Mouse (Mus musculus) embryonic facial prominence, embryonic 11.5 days (tissue): ENCODE results near the gene Fbxo24. TPM values are rescaled to one million over a fixed set of nuclear protein-coding genes. Genes with fewer than 3 reads are reported as not detected.
A peak's percentile ranks its signal among the peaks of the same experiment; 100 is the strongest.

Source experiments
- ATAC-seq: fragments of 200-750 bp; cut with Nextera tagmentation; replicated peaks from 2 replicates; pipeline ENCODE4 v1.8.0; 2017; ENCODE audit warnings: low read depth; ENCODE audit not compliant: insufficient number of reproducible peaks, low FRiP score, low TSS enrichment
- DNase-seq: peaks from one replicate; pipeline ENCODE4 v3.0.0-alpha.2; 2015; ENCODE audit warnings: low spot score
- H3K27ac ChIP-seq: fragments of 300-500 bp; sonication (generic); replicated peaks from 2 replicates; pipeline ENCODE4 v1.5.1; 2014; ENCODE audit warnings: mild to moderate bottlenecking, low read depth, low read length, control low read depth
- H3K27me3 ChIP-seq: fragments of 300-500 bp; sonication (generic); 2 replicates; pipeline ENCODE4 v1.6.1; 2014; ENCODE audit warnings: mild to moderate bottlenecking, low read length, moderate library complexity, mixed read lengths; ENCODE audit not compliant: control insufficient read depth, insufficient read depth
- H3K36me3 ChIP-seq: fragments of 300-500 bp; sonication (generic); replicated peaks from 2 replicates; pipeline ENCODE4 v1.6.1; 2014; ENCODE audit warnings: low read depth, mild to moderate bottlenecking, low read length, moderate library complexity, mixed read lengths; ENCODE audit not compliant: control insufficient read depth, insufficient read depth
- H3K4me1 ChIP-seq: fragments of 300-500 bp; sonication (generic); 2 replicates; pipeline ENCODE4 v1.6.1; 2014; ENCODE audit warnings: low read length, mixed read lengths; ENCODE audit not compliant: control insufficient read depth, insufficient read depth
- H3K4me2 ChIP-seq: fragments of 300-500 bp; sonication (generic); 2 replicates; pipeline ENCODE4 v1.6.1; 2014; ENCODE audit warnings: low read depth, mild to moderate bottlenecking, control low read depth, low read length, moderate library complexity
- H3K4me3 ChIP-seq: fragments of 300-500 bp; sonication (generic); 2 replicates; pipeline ENCODE4 v1.5.1; 2014; ENCODE audit warnings: low read depth, low read length, control low read depth
- H3K9ac ChIP-seq: fragments of 300-500 bp; sonication (generic); replicated peaks from 2 replicates; pipeline ENCODE4 v1.6.1; 2014; ENCODE audit warnings: mild to moderate bottlenecking, control low read depth, low read length
- H3K9me3 ChIP-seq: fragments of 300-500 bp; sonication (generic); replicated peaks from 2 replicates; pipeline ENCODE4 v1.6.1; 2016; ENCODE audit warnings: mild to moderate bottlenecking, low read length, inconsistent platforms, mixed read lengths; ENCODE audit not compliant: control insufficient read depth
- WGBS: fragments of 180-500 bp; shearing (Covaris S2); extraction: QIAGEN DNeasy Blood & Tissue Kit; methylation state at CpG from one replicate; pipeline ENCODE4 v1.1.7; 2014; 5-methylcytosine and 5-hydroxymethylcytosine counted together
- polyA plus RNA-seq: library from polyadenylated mRNA; unstranded; fragments of >200 nt; fragmentation: Nextera tagmentation; extraction: Ambion mirVana; gene quantifications from 2 replicates; pipeline ENCODE4 v1.2.1, GENCODE M21; 2014

Gene Fbxo24
- polyA plus RNA-seq, 1 experiment from 2014 or later, result 0.13 TPM

DNA sequence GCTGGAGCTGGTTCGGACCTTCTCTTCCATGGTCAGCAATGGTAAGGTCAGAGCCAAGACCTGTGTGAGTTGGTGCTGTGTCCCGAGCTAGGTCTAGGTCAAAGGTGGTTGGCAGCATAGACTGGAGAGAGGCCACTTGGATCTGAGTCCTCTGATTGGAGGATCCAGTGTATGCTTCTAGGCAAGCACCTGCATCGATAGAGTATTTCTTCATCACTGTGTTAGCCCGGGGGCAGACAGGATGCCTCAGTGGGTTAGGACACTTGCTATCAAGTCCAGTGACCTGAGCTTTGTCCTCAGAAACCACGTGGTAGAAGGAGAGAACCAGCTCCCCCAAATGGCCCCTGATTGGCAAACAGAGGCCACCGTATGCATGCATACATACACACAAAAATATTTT, 48.6 kb downstream of the Fbxo24 start:
- no peak overlapping the region for H3K9ac ChIP-seq
- DNase-seq, result no peak
- no peak overlapping the region for H3K4me2 ChIP-seq
- H3K36me3 ChIP-seq, result no peaks in the 10 kb centered on the region
- 81% methylated on average over 6 of the region's 6 CpGs for WGBS
- 0 out of 2 replicates have a peak, but pooled peaks cover 3% of the 10 kb centered on the region for H3K27me3 ChIP-seq
- no peak overlapping the region for H3K4me3 ChIP-seq
- H3K4me1 ChIP-seq, result peaks cover 5% of the 10 kb centered on the region; the same call in 1 of the 2 replicates
- ATAC-seq, result no peak
- no peaks in the 10 kb centered on the region for H3K9me3 ChIP-seq
- no peak overlapping the region for H3K27ac ChIP-seq

DNA sequence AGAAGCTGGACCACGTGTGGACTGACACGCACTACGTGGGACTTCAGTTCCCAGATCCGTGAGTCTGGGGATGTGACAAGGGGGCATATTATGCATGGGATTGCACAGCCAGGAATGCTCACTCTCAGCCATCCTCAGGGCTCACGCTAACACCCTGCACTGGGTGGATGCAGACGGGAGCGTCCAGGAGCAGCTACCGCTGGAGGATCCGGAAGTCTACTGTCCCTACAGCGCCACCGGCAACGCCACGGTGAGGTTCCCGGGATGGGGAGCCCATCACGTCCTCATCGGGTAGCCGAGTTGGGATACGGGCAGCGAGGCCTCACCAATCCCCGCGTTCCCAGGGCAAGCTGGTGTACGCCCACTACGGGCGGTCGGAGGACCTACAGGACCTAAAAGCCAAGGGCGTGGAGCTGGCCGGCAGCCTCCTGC, 54.3 kb downstream of the Fbxo24 start:
- WGBS, result 4% methylated on average over 27 of the region's 27 CpGs
- no peak overlapping the region for H3K27ac ChIP-seq
- no peaks in the 10 kb centered on the region for H3K9me3 ChIP-seq
- ATAC-seq (no peak), DNase-seq (peak; percentile 49)
- H3K4me1 ChIP-seq, result no peaks in the 10 kb centered on the region
- peak overlapping the region; percentile 44 for H3K9ac ChIP-seq
- no peaks in the 10 kb centered on the region for H3K27me3 ChIP-seq
- H3K36me3 ChIP-seq, result no peaks in the 10 kb centered on the region
- H3K4me2 ChIP-seq, result peak overlapping the region; percentile 51
- peak overlapping the region; percentile 10; the same call in 1 of the 2 replicates for H3K4me3 ChIP-seq

DNA sequence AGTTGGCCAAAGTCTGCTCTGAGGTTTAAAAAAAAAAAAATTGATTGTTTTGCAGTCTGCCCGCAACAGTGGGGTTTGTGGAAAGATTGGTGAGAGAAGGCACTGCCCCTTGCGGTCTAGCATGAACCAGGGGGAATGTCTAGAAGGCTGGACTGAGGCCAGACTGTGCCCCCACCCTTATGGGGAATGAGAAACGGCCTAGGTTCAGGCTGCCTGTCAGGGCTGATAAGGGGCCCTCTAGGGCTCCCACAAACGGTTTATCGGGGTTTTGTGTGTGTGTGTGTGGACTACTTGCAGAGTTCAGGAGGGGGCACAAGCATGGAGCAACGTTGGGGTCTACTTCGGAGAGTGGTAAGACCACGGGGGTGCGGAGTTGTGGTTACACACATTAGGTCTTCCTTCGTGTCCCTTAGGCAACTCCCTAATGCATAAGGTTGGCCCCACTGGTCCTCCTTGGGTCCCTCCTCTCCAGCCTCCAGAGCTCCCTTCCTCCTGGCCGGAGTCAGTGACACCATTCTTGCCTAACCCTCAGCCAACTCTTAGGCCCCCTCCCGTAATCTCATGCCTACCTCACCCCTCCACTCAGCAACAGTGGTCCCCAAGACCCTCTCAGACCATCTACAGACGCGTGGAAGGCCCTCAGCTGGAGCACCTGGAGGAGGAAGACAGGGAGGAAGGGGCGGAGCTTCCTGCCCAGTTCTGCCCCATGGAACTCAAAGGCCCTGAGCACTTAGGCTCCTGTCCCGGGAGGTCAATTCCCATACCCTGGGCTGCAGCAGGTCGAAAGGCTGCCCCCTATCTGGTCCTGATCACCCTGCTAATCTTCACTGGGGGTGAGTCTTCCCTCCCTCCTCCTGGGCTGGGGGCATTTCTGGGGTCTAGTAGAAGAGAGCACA, 57.9 kb downstream of the Fbxo24 start:
- no peak for ATAC-seq
- WGBS, result 77% methylated on average over 17 of the region's 17 CpGs
- H3K4me3 ChIP-seq, result no peak overlapping the region

DNA sequence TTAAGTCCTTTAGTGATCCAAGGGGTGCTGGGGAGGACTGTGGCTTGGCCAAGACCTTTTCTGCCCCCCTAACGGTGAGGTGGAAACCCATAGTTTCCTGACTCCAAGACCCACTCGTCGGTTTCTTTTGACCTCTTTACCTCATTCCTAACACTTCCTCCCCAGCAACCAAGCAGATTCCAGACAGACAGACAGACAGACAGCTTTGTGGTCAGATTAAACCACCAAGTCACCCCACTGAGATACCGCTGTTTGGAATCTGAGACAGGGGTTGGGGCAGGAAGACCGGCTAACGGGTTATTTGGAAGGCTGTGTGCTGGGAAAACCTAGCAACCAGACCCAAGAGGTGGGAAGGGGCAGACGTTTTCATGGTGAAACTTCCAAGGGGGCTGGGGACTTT, 58.6 kb downstream of the Fbxo24 start:
- H3K4me2 ChIP-seq, result no peak overlapping the region
- H3K9me3 ChIP-seq, result no peaks in the 10 kb centered on the region
- ATAC-seq, result no peak
- no peak for DNase-seq
- H3K27ac ChIP-seq, result no peak overlapping the region
- no peak overlapping the region for H3K4me3 ChIP-seq
- H3K27me3 ChIP-seq, result no peaks in the 10 kb centered on the region
- H3K36me3 ChIP-seq, result no peaks in the 10 kb centered on the region
- H3K9ac ChIP-seq, result no peak overlapping the region
- H3K4me1 ChIP-seq, result no peaks in the 10 kb centered on the region
- 59% methylated on average over 7 of the region's 7 CpGs for WGBS

More for the DNA sequence above, 57.9 kb downstream of the Fbxo24 start:
- no peak overlapping the region for H3K4me2 ChIP-seq
- H3K9ac ChIP-seq, result no peak overlapping the region
- no peaks in the 10 kb centered on the region for H3K27me3 ChIP-seq
- H3K36me3 ChIP-seq, result no peaks in the 10 kb centered on the region
- H3K9me3 ChIP-seq, result no peaks in the 10 kb centered on the region
- no peak for DNase-seq
- no peak overlapping the region for H3K27ac ChIP-seq
- no peaks in the 10 kb centered on the region for H3K4me1 ChIP-seq

DNA sequence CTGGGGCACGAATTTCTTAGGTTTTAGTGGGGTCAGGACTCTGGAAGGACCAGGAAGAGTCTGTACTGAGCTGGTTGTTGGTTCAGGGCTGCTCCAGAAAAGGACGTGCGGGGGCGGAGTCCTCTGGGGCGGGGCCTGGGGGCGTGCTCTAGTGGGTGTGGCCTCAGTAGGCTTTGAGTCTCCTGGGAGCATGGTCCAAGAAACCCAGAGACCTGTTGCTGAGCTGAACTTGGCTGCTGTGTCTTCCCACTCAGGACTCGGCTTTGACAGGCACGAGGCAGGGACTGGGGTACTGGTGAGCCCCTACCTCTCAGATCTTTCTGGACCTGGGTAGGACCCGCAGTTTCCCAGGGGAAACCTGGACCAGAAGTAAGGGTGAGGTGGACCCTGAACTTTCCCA, 59.1 kb downstream of the Fbxo24 start, which contains the start of gene Tfr2:
TSS of gene Tfr2 (plus strand) at position 176 of the 400 bp plus-strand sequence.
- no peaks in the 10 kb centered on the region for H3K9me3 ChIP-seq
- H3K4me3 ChIP-seq, result no peak within 1 kb of the TSS
- no peaks in the 10 kb centered on the region for H3K27me3 ChIP-seq
- DNase-seq, result no peak
- ATAC-seq, result no peak
- H3K4me1 ChIP-seq, result no peaks in the 10 kb centered on the region
- no peaks in the 10 kb centered on the region for H3K36me3 ChIP-seq
- no peak within 1 kb of the TSS for H3K27ac ChIP-seq
- H3K9ac ChIP-seq, result no peak within 1 kb of the TSS
- 0 out of 2 replicates have a peak within 1 kb of the TSS, but pooled peaks have one; percentile 10 for H3K4me2 ChIP-seq
- WGBS, result 36% methylated on average over 9 of the region's 9 CpGs

DNA sequence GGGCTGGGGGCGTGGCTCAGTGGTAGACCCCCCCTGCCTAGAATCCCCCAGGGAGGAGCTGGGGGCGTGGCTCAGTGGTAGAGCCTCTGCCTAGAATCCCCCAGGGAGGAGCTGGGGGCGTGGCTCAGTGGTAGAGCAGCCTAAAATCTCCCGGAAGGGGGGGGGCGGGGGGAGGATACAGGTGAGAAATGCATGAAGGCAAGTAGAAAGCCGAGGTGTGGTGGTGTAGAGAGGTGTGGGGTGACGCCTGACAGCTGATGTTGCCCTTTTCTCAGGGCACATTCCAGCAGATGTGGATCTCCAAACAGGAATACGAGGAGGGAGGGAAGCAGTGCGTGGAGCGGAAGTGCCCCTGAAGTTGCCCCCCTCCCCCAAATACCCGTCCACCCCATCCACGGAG, 59.8 kb downstream of the Fbxo24 start:
- Histone ChIP-seq H3K4me2 (no peak overlapping the region), H3K27me3 (no peaks in the 10 kb centered on the region), H3K9me3 (no peaks in the 10 kb centered on the region), H3K4me1 (no peaks in the 10 kb centered on the region), H3K36me3 (no peaks in the 10 kb centered on the region), H3K4me3 (no peak overlapping the region), H3K9ac (no peak overlapping the region), H3K27ac (no peak overlapping the region)
- no peak for DNase-seq
- 78% methylated on average over 12 of the region's 12 CpGs for WGBS
- ATAC-seq, result no peak

DNA sequence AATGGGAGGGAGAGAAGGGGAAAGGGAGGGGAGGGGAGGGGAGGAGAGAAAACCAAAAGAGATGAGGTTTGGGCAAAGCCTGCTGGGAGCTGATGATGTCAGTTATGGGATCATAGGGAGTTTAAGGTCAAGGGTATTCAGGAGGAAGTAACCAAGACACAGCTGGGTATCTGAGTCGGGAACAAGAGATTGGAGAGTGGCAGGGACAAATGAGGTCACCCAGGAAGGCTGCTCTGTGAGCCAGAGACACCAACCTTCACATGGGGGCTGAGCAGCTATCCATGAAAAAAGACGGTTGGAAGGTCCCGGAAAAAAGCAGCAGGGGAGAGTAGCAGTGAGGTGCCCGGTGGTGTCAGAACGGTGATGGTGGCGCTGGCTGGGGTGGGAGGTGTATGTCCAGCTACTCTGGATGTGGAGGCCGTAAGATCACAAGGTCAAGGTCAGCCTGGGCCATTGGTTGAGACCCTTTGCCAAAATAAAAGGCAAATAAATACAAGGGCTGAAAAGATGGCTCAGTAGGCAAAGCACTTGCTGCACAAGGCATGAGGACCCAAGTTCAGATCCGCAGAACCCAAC, 60.5 kb downstream of the Fbxo24 start:
- Histone ChIP-seq H3K4me2 (no peak overlapping the region), H3K4me3 (no peak overlapping the region), H3K9ac (no peak overlapping the region), H3K9me3 (no peaks in the 10 kb centered on the region), H3K4me1 (no peaks in the 10 kb centered on the region), H3K36me3 (no peaks in the 10 kb centered on the region), H3K27me3 (no peaks in the 10 kb centered on the region), H3K27ac (no peak overlapping the region)
- no peak for DNase-seq
- no peak for ATAC-seq
- WGBS, result 84% methylated on average over 8 of the region's 8 CpGs

DNA sequence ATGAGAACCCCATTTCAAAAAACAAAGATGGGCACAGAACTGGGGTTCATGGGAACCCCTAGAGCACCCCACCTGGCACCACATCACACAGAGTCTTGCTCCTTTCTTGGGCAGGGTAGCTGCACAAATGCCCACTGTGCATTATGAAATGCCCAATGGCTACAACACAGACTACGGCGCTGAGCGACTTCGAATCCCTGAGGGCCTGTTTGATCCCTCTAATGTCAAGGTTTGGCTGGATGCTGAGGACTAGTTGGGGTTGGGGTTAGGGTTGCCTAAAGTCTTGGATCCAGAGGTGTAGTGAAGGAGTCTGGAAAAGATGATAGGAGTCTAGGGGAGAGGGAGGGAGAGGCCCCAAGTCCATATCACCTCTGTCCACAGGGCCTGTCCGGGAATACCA, 62.4 kb downstream of the Fbxo24 start:
- Histone ChIP-seq H3K36me3 (no peaks in the 10 kb centered on the region), H3K9me3 (no peaks in the 10 kb centered on the region), H3K27ac (no peak overlapping the region), H3K9ac (no peak overlapping the region), H3K4me2 (no peak overlapping the region), H3K4me1 (no peaks in the 10 kb centered on the region), H3K27me3 (no peaks in the 10 kb centered on the region), H3K4me3 (no peak overlapping the region)
- WGBS, result 95% methylated on average over 5 of the region's 5 CpGs
- no peak for DNase-seq
- no peak for ATAC-seq
